Mouse (Mus musculus) liver, postnatal 0 days (tissue): ENCODE results near the gene Rps27l.

Experiments used
- CTCF ChIP-seq: sonication (generic); IDR thresholded peaks from 2 replicates; pipeline ENCODE4 v1.5.1; 2016; ENCODE audit warnings: antibody characterized with exemption, low read depth
- EP300 ChIP-seq: IDR thresholded peaks from 2 replicates; pipeline ENCODE4 v1.6.1; 2016; ENCODE audit warnings: antibody characterized with exemption, low read depth, mild to moderate bottlenecking

DNA sequence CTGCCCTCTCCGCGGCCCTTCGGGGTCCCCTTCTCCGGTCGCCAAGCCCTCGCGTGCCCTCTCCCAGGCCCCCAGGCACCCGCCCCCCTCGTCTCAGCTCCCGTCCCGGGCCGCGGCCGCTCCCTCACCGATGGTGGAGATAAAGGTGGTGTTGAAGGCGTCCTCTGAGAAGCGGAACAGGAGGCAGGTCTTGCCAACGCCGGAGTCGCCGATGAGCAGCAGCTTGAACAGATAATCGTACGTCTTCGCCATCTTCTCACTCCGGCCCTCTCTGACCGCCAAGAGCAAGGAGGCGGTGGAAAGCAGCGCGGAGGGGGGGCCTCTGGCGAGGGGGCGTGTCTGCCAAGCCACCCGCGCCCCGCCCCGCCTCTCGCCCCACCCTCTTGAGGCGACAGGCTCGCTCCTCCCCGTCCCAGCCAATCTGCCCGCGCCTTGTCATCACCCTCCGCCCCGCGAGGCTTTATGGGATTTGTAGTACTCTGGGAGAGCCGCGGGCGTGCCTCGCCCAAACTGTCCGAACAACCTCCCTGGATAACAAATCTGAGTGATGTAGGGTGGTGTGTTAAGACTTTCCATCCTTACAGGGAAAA, 26.4 kb upstream of the Rps27l start, which contains the start of gene Rab8b:
- TF ChIP-seq EP300 (no peak), CTCF (no peak)
